Mouse (Mus musculus): ENCODE measurements around the gene Kcns1.

The Kcns1 gene

DNA sequence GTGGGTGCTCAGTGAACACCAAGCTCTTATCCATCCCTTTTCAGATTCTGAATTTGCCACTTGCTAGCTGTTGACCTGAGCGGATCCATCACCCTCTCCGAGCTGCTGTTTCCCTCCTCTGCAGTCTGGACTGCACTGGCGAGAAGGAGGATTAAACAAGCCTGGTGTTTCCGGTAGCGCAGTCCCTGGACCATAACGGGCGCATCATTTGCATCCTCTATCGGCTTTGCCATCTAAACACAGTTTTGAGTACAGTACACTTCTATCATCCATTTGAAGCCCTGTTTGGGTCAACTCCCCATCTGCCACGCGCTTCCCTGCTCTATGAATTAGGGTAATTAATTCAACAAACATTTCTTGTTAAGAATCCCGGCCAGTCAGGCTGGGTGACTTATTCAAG, 587 bp downstream of the Kcns1 start:
- DNase-seq (ENCODE audit: low spot score in 2 of 2), result no peak

GRCm38 (mm10) chr2:164168571-164168946, 2.4 kb downstream of the Kcns1 start:
- peak in 1 of 2 experiments; percentile 22 for DNase-seq (ENCODE audit: low spot score in 2 of 2)

- DNase-seq (ENCODE audit: low spot score in 2 of 2), result no peak
Observed at GRCm38 (mm10) chr2:164167752-164168570, 3.0 kb downstream of the Kcns1 start.

GRCm38 (mm10) chr2:164164941-164165340, 6.0 kb downstream of the Kcns1 start:
- DNase-seq (ENCODE audit: low spot score in 2 of 2), result no peak

- DNase-seq (ENCODE audit: low spot score in 2 of 2), result no peak
Observed at GRCm38 (mm10) chr2:164161515-164162055, 9.3 kb downstream of the Kcns1 start.

DNA sequence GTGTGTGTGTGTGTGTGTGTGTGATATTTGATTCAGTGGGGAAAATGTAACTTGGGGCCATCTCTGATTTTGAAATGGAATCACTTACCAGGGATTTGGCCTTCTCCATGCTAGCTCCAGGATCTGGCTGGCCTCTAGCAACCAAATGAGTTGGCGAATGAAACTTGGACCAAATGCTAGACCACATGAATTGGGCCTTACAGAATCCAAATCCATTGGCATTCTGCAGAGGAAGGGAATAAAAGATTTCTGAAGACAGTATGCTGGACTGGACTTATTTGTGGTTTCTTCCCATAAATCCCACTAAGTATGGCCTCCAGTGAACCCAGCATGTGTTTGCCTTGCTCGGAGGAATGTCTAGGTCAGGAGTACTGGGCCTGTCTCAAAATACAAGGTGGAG, 12.1 kb downstream of the Kcns1 start:
- no peak for DNase-seq (ENCODE audit: low spot score in 2 of 2)

DNA sequence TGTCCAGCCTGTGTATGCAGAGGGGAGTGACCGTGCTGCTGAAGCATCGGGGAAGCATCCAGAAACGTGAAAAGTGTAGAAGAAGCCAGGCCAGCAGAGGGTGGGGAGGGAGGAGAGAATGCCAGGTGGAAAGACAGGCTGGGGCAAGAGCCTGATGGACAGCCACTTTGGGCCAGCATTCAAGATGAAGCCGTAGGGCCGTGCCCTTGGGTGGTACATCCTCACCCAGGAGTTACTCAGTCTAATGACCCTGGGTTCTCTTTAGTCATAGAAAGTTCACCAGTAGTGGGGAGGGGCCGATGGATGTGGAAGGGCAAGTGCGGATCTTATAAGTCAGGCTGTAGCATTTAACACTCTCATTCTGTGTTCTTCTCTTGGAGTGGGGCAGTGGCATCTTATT, 14.8 kb downstream of the Kcns1 start:
- DNase-seq (ENCODE audit: low spot score in 2 of 2), result no peak

DNA sequence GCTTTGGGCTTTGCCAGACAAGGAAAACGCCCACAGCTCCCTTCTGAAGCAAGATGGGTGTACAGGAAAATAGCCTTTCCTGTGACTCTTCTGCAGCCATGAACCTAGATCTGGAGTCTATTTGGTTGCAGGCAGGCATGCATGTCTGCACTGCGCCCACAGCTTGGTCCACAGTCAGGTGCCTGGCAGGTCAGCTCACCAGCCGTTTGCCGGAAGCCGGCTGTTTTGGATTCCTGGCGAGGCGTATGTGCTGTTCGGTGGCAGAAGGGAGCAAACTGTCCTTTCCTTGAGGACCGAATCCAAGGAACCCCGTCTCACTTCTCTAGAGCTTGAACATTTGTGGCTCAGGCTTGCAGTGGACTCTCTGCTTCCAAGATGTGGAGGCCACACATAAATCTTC, 16.9 kb downstream of the Kcns1 start:
- no peak for DNase-seq (ENCODE audit: low spot score in 2 of 2)

DNA sequence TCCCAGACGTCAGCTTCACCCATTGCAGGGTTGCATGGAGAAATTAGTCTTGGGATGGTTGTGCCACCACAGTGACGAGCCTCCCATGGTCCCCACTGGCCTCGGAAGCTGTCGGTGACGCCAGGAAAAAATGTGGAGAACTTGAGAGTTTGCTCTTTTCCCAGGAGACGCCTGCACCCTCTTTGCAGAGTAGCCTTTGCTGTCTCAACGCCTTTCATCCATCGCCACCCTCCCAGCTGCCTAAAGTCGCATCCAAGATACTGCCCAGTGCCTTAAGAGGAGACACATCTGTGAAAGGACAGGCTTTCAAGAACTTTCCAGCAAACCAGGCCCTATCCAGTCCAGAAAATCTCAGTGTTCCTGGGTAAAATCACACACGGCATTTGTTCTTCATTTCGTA, 18.6 kb downstream of the Kcns1 start:
- DNase-seq (ENCODE audit: low spot score in 2 of 2), result no peak

DNA sequence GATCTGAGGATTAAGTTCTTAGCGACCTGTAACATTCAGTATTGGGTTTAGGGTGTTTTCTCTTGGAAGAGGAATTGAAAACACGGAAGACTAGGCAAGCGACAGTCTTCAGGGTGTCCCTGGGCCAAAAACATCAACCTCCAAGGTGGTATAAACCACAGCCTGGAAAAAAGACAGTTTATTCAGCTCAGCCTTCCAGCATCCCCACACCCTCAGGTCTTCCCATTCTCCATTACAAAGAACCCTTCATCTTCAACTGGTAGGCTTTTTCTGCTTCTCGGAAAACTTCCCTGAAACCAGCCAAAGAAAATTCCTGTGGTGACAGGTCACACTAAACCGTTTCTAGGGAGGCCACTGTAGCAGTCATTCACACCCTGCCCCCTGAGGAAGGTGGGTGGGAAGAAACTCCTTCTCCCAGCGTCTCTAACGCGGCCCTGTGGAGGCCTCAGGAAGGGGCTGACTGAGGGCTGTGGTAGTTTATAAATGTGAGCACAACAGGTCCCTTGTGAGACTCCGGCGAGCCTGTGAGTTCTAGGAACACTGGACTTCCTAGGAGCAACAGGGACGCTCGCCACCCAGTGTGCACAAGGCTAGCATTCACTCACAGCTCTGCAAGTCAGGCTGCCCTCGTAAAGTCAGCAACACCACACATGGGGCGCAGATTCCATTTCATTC, 20.7 kb downstream of the Kcns1 start:
- no peak for DNase-seq (ENCODE audit: low spot score in 2 of 2)

- DNase-seq (ENCODE audit: low spot score in 2 of 2), result no peak
Observed at GRCm38 (mm10) chr2:164146556-164146955, 24.4 kb downstream of the Kcns1 start.

DNA sequence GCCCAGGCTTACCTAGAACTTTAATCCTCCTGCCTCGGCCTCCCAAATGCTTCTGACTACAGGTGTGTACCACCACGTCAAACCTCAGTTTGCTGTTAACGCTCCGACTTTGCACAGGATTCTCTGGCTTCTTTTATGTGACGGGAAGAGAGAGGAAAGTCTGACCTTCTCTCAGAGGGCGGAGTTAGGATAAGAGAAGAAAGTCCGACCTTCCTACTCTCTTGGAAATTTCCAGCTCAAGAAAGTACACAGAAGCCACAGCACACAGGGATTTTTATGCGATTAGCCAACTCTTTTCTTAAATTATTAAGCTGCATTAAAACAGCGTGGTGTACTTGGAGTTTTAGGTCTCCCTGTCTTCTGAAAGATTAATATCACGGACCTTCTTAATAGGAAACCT, 26.4 kb downstream of the Kcns1 start:
- no peak for DNase-seq (ENCODE audit: low spot score in 2 of 2)

GRCm38 (mm10) chr2:164144025-164144424, 26.9 kb downstream of the Kcns1 start:
- DNase-seq (ENCODE audit: low spot score in 2 of 2), result no peak

GRCm38 (mm10) chr2:164142021-164142420, 28.9 kb downstream of the Kcns1 start:
- DNase-seq (ENCODE audit: low spot score in 2 of 2), result peak in 1 of 2 experiments; percentile 59

GRCm38 (mm10) chr2:164137754-164138153, 33.2 kb downstream of the Kcns1 start:
- peak in 1 of 2 experiments; percentile 55 for DNase-seq (ENCODE audit: low spot score in 2 of 2)

DNA sequence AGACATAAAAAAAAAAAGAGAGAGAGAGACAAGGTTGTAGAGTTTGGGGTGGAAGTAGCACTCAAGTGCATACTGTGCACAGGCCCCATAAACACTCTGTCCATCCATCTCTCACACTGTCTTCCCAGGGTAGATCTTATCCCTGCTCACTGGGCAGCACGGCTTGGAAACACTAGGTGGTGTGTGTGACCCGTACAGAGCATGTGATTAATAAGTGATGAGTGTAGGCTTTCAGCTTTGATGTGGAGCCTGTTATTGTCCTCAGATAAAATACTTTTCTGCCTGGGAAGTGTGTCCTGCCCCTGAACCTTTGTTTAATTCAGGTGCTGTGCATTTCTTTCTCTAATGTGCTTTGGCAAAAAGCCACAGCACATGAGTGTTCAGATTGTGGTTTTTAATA, 34.5 kb downstream of the Kcns1 start:
- DNase-seq (ENCODE audit: low spot score in 2 of 2), result no peak

- DNase-seq (ENCODE audit: low spot score in 2 of 2), result no peak
Observed at GRCm38 (mm10) chr2:164135367-164135766, 35.5 kb downstream of the Kcns1 start.

- DNase-seq (ENCODE audit: low spot score in 2 of 2), result peak in 1 of 2 experiments; percentile 39
Observed at GRCm38 (mm10) chr2:164134563-164134962, 36.4 kb downstream of the Kcns1 start.

DNA sequence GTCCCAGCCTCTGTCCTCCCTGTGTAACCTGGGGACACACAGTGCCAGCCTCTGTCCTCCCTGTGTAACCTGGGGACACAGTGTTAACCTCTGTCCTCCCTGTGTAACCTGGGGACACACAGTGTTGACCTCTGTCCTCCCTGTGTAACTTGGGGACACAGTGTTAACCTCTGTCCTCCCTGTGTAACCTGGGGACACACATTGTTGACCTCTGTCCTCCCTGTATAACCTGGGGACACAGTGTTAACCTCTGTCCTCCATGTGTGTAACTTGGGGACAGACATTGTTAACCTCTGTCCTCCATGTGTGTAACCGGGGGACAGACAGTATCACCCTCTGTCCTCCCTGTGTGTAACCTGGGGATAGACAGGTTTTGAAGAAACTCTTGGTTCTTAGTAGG, 39.3 kb downstream of the Kcns1 start:
- no peak for DNase-seq (ENCODE audit: low spot score in 2 of 2)

GRCm38 (mm10) chr2:164128576-164129411, 42.1 kb downstream of the Kcns1 start:
- no peak for DNase-seq (ENCODE audit: low spot score in 2 of 2)

- DNase-seq (ENCODE audit: low spot score in 2 of 2), result no peak
Observed at GRCm38 (mm10) chr2:164127297-164127696, 43.6 kb downstream of the Kcns1 start.

DNA sequence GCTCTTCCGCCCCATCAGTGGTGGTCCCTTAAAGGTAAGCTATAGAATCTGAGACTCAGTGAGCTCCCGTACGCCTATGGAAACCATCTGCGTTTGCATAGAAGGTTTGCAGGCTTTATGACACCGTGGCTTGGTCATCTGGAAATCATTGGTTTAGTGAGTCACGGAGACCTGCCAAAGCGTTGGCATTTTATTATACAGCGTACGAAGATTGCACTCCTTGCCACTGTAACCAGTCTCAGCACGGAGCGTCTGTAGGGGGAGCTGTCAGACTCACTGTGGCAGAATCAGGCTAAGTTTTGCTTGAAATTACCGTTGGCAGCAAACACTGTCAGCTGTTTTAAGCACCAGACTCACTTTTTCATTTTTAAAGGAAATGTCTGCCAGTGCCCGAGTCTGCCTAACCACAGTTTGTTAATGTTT, 44.4 kb downstream of the Kcns1 start:
- DNase-seq (ENCODE audit: low spot score in 2 of 2), result peak; percentile 31 to 83

Data from left cerebral cortex, adult 9 months (tissue).